Mouse (Mus musculus) frontal cortex, adult (tissue): ENCODE data around the gene Tcirg1.

Experiments used
- ATAC-seq: cut with Nextera tagmentation; 2 replicates; pipeline ENCODE4 v1.9.2; 2017; ENCODE audit warnings: mild to moderate bottlenecking, moderate library complexity, mixed read lengths; ENCODE audit not compliant: low TSS enrichment

The Tcirg1 gene

DNA sequence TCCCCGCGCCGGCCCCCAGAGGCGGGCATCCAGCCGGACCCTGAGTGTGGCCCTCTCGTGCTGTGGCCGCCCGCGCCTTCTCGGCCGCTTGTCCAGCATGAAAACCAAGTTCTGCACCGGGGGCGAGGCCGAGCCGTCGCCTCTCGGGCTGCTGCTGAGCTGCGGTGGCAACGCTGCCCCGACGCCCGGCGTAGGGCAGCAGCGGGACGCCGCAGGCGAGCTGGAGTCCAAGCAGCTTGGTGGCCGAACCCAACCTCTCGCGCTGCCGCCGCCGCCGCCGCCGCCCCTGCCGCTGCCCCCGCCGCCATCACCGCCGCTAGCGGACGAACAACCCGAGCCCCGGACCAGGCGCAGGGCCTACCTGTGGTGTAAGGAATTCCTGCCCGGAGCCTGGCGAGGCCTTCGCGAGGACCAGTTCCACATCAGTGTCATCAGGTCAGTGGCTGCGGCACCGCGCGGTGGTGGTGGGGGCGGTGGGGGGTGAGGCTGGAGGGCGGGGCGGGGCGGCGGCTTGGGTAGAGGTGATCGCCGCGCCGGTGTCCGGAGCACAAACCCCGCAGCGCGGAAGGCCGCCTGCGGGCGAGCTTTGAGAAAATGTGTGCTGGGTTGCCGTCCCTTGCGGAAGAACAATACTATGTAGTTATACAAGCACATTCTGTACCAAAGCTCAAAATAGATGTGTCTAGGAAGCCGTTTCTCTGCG, 54.8 kb downstream of the Tcirg1 start:
- no peak for ATAC-seq

- peak; percentile 96 for ATAC-seq
These were observed 55.4 kb downstream of the Tcirg1 start, which contains the start of gene Chka for GRCm38 (mm10) chr19:3851502-3851962. TSS of gene Chka (plus strand) at chr19:3851773.

GRCm38 (mm10) chr19:3850847-3851469, 56.0 kb downstream of the Tcirg1 start:
- 0 out of 2 replicates have a peak, but pooled peaks have one; percentile 5 for ATAC-seq

- ATAC-seq = no peak
These were observed 56.9 kb downstream of the Tcirg1 start for GRCm38 (mm10) chr19:3850076-3850475.

DNA sequence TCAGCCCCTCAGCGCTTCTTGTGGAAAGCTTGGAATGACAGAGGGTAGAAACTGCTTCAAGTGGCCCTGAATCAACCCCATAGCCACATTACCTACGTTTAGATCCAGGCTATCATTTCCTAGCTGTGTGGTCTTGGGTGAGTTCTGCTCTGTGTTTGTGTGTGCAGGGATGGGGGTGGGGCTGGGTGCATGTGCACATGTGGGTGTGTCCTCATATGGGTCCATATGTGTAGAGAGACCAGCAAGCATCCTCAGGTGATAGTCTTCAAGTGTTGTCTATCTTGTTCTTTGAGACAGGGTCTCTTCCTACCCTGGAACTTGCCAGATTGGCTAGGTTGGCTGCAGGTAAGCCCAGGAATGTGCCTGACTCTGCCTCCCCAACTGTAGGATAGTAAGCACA, 57.7 kb downstream of the Tcirg1 start:
- ATAC-seq = no peak

DNA sequence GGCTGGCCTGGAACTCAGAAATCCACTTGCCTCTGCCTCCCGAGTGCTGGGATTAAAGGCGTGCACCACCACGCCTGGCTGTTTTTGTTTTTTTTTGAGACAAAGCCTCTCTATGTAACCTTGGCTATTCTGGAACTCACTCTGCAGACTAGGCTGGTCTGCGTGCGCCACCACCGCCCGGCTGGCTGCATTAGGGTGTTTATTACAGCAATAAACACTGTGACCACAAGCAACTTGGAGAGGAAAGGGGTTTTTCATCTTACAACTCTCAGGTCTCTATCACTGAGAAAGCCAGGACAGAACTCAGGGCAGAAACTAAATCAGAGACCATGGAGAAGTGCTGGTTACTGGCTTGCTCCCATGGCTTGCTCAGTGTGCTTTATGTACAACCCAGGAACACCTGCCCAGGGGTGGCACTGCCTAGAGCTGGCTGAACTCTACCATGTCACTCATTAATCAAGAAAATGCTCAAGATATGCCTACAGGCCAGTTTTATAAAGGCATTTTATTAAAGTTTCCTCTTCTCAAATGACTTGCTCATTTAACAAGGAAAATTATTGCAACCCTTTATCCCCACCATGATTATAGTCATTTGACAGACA, 58.6 kb downstream of the Tcirg1 start:
- no peak for ATAC-seq

GRCm38 (mm10) chr19:3847711-3848110, 59.2 kb downstream of the Tcirg1 start:
- no peak for ATAC-seq

DNA sequence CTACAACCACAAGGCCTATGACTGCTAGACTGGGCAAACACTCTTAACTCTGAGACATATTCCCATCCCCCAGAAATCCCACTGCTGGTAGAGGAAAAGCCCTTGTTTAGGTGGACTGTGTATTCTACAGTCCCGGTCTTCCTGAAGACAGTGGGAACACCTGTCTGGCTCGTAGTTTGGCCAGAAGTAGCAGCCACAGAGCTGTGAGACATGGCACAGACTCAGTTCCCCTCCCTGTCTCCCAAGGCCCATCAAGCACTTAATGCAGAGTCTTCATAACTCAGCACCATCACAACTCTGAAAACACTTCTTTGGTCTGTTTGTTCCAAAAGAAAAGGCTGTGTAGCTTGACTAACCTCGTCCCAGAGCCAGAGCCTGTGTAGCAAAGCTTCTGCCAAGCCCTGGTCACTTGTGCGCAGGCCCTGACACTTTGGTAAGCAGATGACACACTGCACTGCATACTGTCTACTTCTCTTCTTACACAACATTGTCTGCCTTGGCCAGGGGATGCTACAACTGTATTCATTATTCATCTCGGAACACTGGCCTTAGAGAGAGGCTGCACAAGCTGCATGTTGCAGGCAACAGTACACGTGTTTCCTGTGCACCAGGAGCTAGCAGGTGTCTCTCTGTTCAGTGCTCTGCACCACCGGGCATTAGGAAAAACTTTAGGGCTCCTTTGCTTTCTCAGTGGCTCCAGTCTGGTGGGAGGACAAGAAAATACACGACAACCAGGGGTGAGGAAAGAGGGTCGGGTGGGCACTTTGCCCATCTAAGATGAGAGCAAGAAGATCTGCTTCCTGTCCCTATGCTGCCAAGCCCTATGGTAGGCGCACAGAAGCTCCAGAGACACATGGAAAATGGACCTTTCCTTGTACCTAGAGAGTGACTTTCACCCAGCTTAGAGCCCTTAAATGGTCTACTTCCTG, 60.0 kb downstream of the Tcirg1 start:
- ATAC-seq = no peak
